Mouse (Mus musculus) stomach, embryonic 15.5 days (tissue): Measurements from ENCODE around the gene Fkrp. TPM values are rescaled to one million over a fixed set of nuclear protein-coding genes. Genes with fewer than 3 reads are reported as not detected.

Experiments
- ATAC-seq: fragments of 200-750 bp; cut with Nextera tagmentation; 2 replicates; pipeline ENCODE4 v1.8.0; 2017; ENCODE audit warnings: low read depth, moderate number of reproducible peaks, moderate TSS enrichment; ENCODE audit not compliant: insufficient read depth, low FRiP score
- H3K27ac ChIP-seq: fragments of 300-500 bp; sonication (generic); 2 replicates; pipeline ENCODE4 v1.5.1; 2015; ENCODE audit warnings: mild to moderate bottlenecking, inconsistent platforms
- H3K27me3 ChIP-seq: fragments of 300-500 bp; sonication (generic); replicated peaks from 2 replicates; pipeline ENCODE4 v1.6.1; 2015; ENCODE audit warnings: inconsistent platforms
- H3K36me3 ChIP-seq: fragments of 300-500 bp; sonication (generic); 2 replicates; pipeline ENCODE4 v1.6.1; 2015; ENCODE audit warnings: inconsistent platforms
- H3K4me1 ChIP-seq: fragments of 300-500 bp; sonication (generic); 2 replicates; pipeline ENCODE4 v1.6.1; 2015; ENCODE audit warnings: inconsistent platforms
- H3K4me2 ChIP-seq: fragments of 300-500 bp; sonication (generic); 2 replicates; pipeline ENCODE4 v1.6.1; 2015; ENCODE audit warnings: mild to moderate bottlenecking, inconsistent platforms
- H3K4me3 ChIP-seq: fragments of 300-500 bp; sonication (generic); replicated peaks from 2 replicates; pipeline ENCODE4 v1.5.1; 2015; ENCODE audit warnings: inconsistent platforms
- H3K9ac ChIP-seq: fragments of 300-500 bp; sonication (generic); 2 replicates; pipeline ENCODE4 v1.6.1; 2015; ENCODE audit warnings: inconsistent platforms
- H3K9me3 ChIP-seq: fragments of 300-500 bp; sonication (generic); 2 replicates; pipeline ENCODE4 v1.6.1; 2016; ENCODE audit warnings: inconsistent platforms
- WGBS: fragments of 180-500 bp; shearing (Covaris S2); methylation state at CpG from one replicate; pipeline ENCODE4 v1.1.7; 2015; 5-methylcytosine and 5-hydroxymethylcytosine counted together
- polyA plus RNA-seq: library from polyadenylated mRNA; unstranded; fragments of >200 nt; fragmentation: Nextera tagmentation; extraction: Ambion mirVana; gene quantifications from 2 replicates; pipeline ENCODE4 v1.2.1, GENCODE M21; 2015

Fkrp gene
- polyA plus RNA-seq, 1 experiment from 2014 or later, result 28.4 TPM

DNA sequence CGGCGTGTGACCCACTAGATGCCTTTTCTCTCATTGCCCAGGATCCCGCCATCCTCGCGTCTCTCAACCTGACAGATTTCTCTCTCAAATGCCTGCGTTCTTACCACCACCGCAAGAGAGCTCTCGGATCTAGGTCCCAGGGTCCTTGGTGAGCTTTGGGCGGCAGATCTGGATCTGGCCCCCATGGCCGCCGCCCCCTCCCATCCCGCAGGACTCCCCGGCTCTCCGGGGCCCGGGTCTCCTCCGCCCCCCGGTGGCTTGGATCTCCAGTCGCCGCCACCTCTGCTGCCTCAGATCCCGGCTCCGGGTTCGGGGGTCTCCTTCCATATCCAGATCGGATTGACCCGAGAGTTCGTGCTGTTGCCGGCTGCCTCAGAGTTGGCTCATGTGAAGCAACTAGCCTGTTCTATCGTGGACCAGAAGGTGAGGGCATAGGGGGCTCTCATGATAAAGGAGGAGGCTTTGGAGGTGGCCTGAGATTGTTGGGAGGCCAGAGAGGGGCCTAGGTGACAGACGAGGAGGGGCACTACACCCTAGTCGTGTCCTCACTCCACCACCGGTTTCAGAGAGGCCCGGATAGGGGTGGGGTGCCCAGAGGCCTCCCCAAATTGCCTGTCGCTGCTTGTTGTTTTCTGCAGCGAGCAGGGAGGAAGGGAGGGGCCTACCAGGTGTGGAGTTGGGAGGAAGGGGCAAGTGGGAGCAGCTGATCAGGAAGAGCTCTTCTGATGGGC lies 27.1 kb upstream of the Fkrp start:
- Histone ChIP-seq H3K4me2 (peak overlapping the region; percentile 96), H3K4me3 (peak overlapping the region; percentile 63), H3K27ac (peak overlapping the region; percentile 81), H3K9me3 (no peaks in the 10 kb centered on the region), H3K9ac (peak overlapping the region; percentile 62), H3K4me1 (peaks cover 31% of the 10 kb centered on the region), H3K27me3 (no peaks in the 10 kb centered on the region), H3K36me3 (peaks cover 20% of the 10 kb centered on the region)
- ATAC-seq, result 0 out of 2 replicates have a peak, but pooled peaks have one; percentile 12
- 1% methylated on average over 33 of the region's 33 CpGs for WGBS

DNA sequence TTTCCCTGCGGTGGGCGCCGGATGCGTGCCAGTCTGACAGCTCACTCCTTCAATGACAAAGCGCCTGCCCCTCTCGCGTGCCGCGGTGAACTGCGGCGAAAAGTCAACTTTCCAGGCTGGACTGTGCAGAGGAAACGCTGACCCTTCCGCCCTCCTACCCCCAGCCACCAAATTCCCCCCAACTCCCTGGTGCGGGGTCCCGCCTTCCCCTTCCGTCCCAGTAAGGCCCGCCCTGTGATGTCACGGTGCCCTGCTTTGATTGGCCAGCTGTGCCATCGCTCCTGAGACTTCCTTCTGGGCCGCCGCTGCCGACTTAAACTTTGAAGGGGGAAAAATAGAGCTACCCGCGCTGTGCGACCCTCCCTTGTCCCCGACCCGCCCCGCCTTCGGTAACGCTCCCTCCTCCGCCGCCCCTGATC lies 26.1 kb upstream of the Fkrp start, which contains the start of gene Prkd2:
Gene Prkd2 (plus strand): TSS at position 258 of the 419 bp plus-strand sequence.
- H3K9ac ChIP-seq, result peak within 1 kb of the TSS; percentile 62
- H3K27ac ChIP-seq, result peak within 1 kb of the TSS; percentile 81
- H3K4me2 ChIP-seq, result peak within 1 kb of the TSS; percentile 96
- 1% methylated on average over 32 of the region's 32 CpGs for WGBS
- H3K36me3 ChIP-seq, result peaks cover 29% of the 10 kb centered on the region
- ATAC-seq, result peak; percentile 83
- H3K9me3 ChIP-seq, result no peaks in the 10 kb centered on the region
- H3K4me1 ChIP-seq, result peaks cover 31% of the 10 kb centered on the region
- H3K27me3 ChIP-seq, result no peaks in the 10 kb centered on the region
- peak within 1 kb of the TSS; percentile 63 for H3K4me3 ChIP-seq

DNA sequence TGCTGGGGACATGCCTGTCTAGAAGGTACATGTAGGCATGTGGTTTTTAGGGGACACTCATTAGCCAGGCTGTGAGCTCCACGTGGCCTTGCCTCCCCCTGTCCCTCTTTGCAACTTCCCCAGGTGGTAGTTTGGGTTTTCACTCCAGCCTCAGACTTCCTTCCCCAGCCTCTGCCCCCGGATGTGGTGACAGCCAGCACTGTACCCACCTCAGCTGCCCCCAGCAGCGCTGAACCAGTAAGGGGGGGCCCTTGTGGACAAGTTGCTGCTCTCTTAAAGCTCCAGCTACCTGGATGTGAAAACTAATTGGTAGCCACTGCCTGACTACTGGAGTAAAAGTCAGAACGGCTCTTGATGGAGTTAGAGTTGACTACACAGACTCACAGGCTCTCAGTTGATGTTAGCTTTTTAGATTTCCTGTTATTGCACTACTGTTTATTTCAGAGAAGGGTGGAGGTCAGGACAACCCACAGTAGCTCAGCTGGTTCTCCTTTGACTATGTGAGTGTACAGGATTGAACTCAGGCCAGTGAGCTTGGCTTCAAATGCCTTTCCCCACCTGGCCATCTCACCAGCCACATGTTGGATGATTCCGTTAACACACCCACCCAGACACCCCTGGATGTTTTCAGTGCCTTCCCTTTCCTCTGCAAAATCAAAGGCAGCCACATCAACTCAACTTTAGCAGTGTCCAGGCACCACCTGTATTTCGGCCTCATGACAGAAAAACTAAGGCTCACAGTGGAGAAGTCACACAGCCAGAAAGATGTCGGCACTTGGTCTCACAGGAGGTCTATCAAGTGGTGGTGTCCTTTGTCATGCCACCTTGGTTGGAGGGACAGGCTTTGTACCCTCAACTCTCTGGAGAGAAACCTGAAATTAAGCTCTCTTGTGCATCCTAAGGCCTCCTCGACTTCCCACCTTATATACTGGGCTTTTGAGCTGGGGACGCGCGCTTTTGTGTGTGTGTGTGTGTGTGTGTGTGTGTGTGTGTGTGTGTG lies 25.3 kb upstream of the Fkrp start:
- ATAC-seq, result no peak; the same call in 1 of the 2 replicates
- Histone ChIP-seq H3K4me3 (peak overlapping the region; percentile 63), H3K27ac (peak overlapping the region; percentile 77), H3K36me3 (peaks cover 37% of the 10 kb centered on the region), H3K4me2 (peak overlapping the region; percentile 96), H3K27me3 (no peaks in the 10 kb centered on the region), H3K9me3 (no peaks in the 10 kb centered on the region), H3K4me1 (peaks cover 31% of the 10 kb centered on the region), H3K9ac (no peak overlapping the region)
- WGBS, result 28% methylated on average over 11 of the region's 11 CpGs

DNA sequence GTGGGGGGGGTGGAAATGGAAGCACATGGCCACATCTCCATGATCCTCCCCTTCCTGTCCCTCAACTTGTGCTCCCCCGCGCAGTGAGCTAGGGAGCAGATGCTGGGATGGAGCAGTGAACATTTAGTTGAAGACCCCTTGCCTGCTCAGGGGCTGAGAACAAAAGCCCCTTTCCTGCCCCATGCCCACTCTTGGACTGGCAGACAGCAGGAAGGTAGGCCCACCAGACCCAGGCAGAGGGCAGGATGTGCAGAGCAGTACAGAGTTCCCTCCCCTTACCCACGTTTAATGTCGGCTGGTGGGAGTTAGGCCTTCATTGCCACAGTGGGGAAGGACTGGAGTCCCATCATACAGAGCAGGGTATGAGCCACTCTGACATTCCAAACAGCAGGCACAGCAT lies 24.5 kb upstream of the Fkrp start:
- Histone ChIP-seq H3K4me2 (no peak overlapping the region), H3K9ac (no peak overlapping the region), H3K4me3 (no peak overlapping the region), H3K4me1 (peaks cover 31% of the 10 kb centered on the region), H3K27me3 (no peaks in the 10 kb centered on the region), H3K9me3 (no peaks in the 10 kb centered on the region), H3K27ac (peak overlapping the region; percentile 77), H3K36me3 (peaks cover 37% of the 10 kb centered on the region)
- ATAC-seq, result no peak
- WGBS, result 68% methylated on average over 4 of the region's 4 CpGs

DNA sequence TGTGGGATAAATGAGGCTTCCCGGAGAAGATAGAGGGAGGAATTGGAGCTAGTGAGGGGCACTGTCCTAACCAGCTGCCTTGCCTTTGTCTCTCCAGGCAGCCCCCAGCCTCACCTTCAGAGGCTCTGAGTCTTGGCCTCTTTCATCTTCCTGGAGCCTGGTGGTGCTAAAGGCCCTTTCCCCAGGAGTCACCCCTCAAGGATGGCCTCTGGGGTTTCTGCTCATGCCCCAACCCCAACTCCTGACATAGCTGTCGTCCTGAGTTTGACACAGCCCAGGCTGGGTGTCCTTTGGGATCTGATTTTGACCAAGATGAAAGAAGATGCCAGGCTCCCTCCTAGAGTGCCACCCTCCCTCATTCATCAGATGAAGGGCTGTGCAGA lies 23.6 kb upstream of the Fkrp start:
- peaks cover 26% of the 10 kb centered on the region for H3K4me1 ChIP-seq
- H3K27me3 ChIP-seq, result no peaks in the 10 kb centered on the region
- H3K9ac ChIP-seq, result no peak overlapping the region
- H3K9me3 ChIP-seq, result no peaks in the 10 kb centered on the region
- H3K27ac ChIP-seq, result no peak overlapping the region
- H3K4me3 ChIP-seq, result no peak overlapping the region
- ATAC-seq, result no peak
- H3K36me3 ChIP-seq, result peaks cover 38% of the 10 kb centered on the region
- 86% methylated on average over 2 of the region's 2 CpGs for WGBS
- no peak overlapping the region for H3K4me2 ChIP-seq

DNA sequence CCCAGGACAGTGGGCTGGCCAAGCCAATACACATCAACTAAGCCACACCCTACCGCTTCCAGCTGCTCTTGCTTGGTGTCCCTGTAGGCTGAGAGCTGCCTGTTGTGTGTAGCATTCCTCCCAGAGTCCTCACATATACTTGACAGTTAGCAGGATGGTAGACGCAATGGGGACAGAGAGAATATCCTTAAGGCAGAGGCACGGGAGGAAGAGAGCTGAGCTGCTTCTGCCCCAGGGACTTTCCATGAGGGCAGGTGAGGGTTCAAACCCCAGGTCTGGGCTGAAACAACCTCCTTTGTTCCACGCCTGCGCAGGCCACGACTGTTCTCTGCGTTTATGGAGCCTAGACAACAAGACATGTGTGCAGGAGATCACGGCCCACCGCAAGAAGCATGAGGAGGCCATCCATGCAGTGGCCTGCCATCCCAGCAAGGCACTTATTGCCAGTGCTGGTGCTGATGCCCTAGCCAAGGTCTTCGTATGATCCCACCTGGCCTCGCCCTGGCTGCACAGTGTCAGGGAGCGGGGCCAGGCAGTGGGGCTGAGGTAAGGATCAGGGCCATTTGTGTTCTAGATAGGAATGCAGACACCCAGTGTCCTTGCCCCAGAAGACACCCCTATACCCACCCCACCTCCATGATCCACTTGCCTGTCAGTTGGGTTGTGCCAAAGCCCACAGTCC lies 23.0 kb upstream of the Fkrp start:
- H3K4me3 ChIP-seq, result no peak overlapping the region
- no peak overlapping the region for H3K4me2 ChIP-seq
- H3K9ac ChIP-seq, result no peak overlapping the region
- H3K9me3 ChIP-seq, result no peaks in the 10 kb centered on the region
- H3K4me1 ChIP-seq, result peaks cover 21% of the 10 kb centered on the region
- H3K36me3 ChIP-seq, result peaks cover 43% of the 10 kb centered on the region
- no peak overlapping the region for H3K27ac ChIP-seq
- 91% methylated on average over 12 of the region's 12 CpGs for WGBS
- ATAC-seq, result no peak
- no peaks in the 10 kb centered on the region for H3K27me3 ChIP-seq

DNA sequence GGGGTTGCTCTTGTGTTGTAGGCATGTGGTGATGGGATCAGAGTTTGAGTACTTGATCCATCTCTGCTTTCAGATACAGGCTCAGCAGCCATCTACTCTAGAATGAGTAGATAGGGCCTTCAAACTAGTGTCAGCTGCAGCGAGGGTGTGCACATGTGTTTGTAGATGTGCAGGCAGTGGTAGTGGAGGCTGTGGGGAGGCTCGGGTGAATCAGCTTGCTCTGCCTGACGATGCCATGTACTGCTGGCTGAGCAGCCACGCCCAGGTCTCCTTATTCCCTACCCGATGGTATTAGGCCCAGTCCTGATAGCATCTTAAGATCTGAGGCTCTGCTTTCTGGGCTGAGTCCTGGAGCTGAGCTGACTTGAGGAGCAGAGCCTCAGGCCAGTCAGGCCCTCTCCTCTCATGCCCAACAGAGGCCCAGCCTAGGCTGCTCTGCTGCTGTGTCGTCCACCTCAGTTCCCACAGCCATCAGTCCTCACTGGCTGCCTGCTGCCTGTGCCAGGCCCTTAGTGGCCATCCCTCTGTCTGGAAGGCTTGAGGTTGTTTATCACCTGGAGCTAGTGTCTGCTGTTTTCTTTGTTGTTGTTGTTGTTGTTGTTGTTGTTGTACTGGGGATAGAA lies 22.4 kb upstream of the Fkrp start:
- Histone ChIP-seq H3K9ac (no peak overlapping the region), H3K4me1 (peaks cover 16% of the 10 kb centered on the region), H3K27me3 (no peaks in the 10 kb centered on the region), H3K36me3 (peaks cover 49% of the 10 kb centered on the region), H3K4me2 (no peak overlapping the region), H3K4me3 (no peak overlapping the region), H3K27ac (no peak overlapping the region), H3K9me3 (no peaks in the 10 kb centered on the region)
- 76% methylated on average over 6 of the region's 6 CpGs for WGBS
- ATAC-seq, result no peak

DNA sequence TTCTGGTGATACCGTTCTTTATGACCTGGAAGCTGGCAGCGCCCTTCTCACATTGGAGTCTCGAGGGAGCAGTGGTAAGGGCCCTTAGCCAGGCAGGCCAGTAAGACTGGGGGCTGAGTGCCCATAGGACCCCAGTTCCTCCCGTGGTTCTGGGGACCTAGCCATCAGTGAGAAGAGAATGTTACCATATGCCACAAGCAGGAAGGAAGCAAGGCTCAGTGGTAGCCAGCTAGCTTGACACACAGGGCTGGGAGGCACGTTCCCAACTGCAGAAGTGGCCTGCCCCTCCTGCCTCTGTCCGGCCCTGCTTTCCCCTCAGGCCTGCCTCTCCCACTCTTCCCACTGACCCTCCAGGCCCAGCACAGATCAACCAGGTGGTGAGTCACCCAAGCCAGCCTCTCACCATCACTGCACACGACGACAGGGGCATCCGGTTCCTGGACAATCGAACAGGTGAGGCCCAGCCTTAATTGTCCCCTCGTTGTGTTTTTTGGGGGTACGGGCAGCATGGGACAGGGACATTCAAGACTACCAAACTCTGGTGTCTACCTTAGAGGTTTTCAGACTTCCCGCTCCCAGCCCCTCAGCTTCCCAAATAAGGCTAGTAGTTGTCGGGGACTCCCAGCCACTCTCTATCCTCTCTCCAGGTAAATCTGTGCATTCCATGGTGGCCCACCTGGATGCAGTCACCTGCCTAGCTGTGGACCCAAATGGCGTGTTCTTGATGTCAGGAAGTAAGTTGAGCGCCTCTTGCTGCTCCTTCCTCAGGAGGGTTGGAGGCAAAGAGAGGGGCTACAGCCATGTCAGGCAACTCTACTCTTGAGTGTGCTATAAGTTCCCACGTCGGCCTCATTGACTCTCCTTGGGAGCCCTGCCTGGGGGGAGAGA lies 21.6 kb upstream of the Fkrp start:
- Histone ChIP-seq H3K27me3 (no peaks in the 10 kb centered on the region), H3K36me3 (peaks cover 54% of the 10 kb centered on the region), H3K4me1 (peaks cover 9% of the 10 kb centered on the region; the same call in 1 of the 2 replicates), H3K9me3 (no peaks in the 10 kb centered on the region), H3K4me2 (no peak overlapping the region), H3K27ac (no peak overlapping the region), H3K9ac (no peak overlapping the region), H3K4me3 (no peak overlapping the region)
- 88% methylated on average over 18 of the region's 18 CpGs for WGBS
- ATAC-seq, result no peak

DNA sequence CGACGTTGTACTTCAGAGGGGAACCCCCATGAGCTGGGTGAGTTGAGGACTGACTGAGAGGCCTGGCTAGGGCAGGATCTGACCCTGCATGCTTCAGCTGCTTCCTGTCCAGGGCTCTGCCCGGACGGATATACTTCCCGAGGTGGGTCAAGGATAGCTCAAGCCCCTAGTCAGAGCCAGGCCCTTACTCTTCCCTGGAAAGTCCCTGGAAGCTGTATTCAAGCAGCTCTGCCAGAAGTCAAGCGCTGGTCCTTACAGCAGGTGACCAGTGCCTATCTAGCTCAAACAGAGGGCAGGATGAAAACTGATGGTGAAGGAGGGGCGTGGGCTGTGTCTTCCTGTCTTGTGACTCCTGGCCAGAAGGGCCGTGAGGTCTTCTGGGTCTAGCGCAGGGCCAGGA lies 13.9 kb upstream of the Fkrp start:
- no peak overlapping the region for H3K4me2 ChIP-seq
- H3K9ac ChIP-seq, result no peak overlapping the region
- H3K9me3 ChIP-seq, result no peaks in the 10 kb centered on the region
- no peak overlapping the region for H3K27ac ChIP-seq
- ATAC-seq, result no peak
- peaks cover 89% of the 10 kb centered on the region for H3K36me3 ChIP-seq
- whole genome bisulfite sequencing, result 82% methylated on average over 9 of the region's 9 CpGs
- H3K4me1 ChIP-seq, result no peaks in the 10 kb centered on the region
- no peaks in the 10 kb centered on the region for H3K27me3 ChIP-seq
- H3K4me3 ChIP-seq, result no peak overlapping the region

DNA sequence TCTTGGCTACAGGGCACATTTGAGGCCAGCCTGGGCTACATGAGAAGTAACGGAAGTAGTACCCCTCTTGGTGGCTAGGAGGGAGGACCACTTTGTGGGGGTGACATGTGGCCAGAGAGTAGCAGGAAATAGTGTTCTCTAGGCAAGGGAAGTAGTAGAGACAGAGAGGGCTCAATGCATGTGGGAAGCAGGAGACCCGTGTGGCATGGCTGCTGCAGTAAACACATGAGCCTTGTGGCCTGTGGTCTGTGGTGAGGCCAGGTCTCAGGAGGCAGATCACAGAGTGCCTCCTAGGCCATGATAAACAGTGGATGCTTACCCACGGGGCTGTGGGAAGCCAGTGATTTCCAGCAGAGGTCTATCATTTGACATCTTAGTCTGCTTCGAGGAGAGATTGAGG lies 10.7 kb upstream of the Fkrp start:
- WGBS, result 67% methylated on average over 4 of the region's 4 CpGs

More for the DNA sequence above, 10.7 kb upstream of the Fkrp start:
- Histone ChIP-seq H3K4me1 (0 out of 2 replicates have a peak, but pooled peaks cover 5% of the 10 kb centered on the region), H3K9ac (no peak overlapping the region), H3K27ac (no peak overlapping the region), H3K4me3 (no peak overlapping the region), H3K4me2 (no peak overlapping the region), H3K9me3 (no peaks in the 10 kb centered on the region), H3K27me3 (no peaks in the 10 kb centered on the region), H3K36me3 (peaks cover 81% of the 10 kb centered on the region)
- no peak for ATAC-seq
